Mouse (Mus musculus) thymus, adult 2 months (tissue): Measurements from ENCODE around the gene Atrnl1. TPM values are rescaled to one million over a fixed set of nuclear protein-coding genes. Genes with fewer than 3 reads are reported as not detected.
A peak's percentile ranks its signal among the peaks of the same experiment; 100 is the strongest.

ENCODE experiments used
- DNase-seq: peaks from one replicate; pipeline ENCODE4 v3.0.0; 2021
- H3K27ac ChIP-seq: fragments of 200-500 bp; 2 replicates; pipeline ENCODE4 v1.5.1; 2012; ENCODE audit warnings: low read length, control low read depth; ENCODE audit not compliant: control insufficient read depth, insufficient read depth
- H3K27me3 ChIP-seq: fragments of 200-500 bp; 2 replicates; pipeline ENCODE4 v1.6.1; 2012; ENCODE audit warnings: mild to moderate bottlenecking, low read length, moderate library complexity, mixed read lengths; ENCODE audit not compliant: control insufficient read depth, insufficient read depth
- H3K36me3 ChIP-seq: fragments of 200-500 bp; 2 replicates; pipeline ENCODE4 v1.6.1; 2012; ENCODE audit warnings: mild to moderate bottlenecking, low read length, moderate library complexity; ENCODE audit not compliant: control insufficient read depth, insufficient read depth
- H3K4me1 ChIP-seq: fragments of 200-500 bp; replicated peaks from 2 replicates; pipeline ENCODE4 v1.6.1; 2012; ENCODE audit warnings: low read length; ENCODE audit not compliant: control insufficient read depth, insufficient read depth
- H3K4me3 ChIP-seq: fragments of 200-500 bp; 2 replicates; pipeline ENCODE4 v1.5.1; 2012; ENCODE audit warnings: mild to moderate bottlenecking, low read length, control low read depth, moderate library complexity; ENCODE audit not compliant: control insufficient read depth, insufficient read depth
- CTCF ChIP-seq: fragments of 200-500 bp; IDR thresholded peaks from 2 replicates; pipeline ENCODE4 v1.5.1; 2012; ENCODE audit warnings: mild to moderate bottlenecking, control low read depth, low read length, moderate library complexity, borderline replicate concordance; ENCODE audit not compliant: control insufficient read depth, poor library complexity, insufficient read depth; ENCODE audit errors: extremely low read depth
- POLR2A ChIP-seq: fragments of 200-500 bp; IDR thresholded peaks from 2 replicates; pipeline ENCODE4 v1.6.1; 2012; ENCODE audit warnings: mild to moderate bottlenecking, low read length, control low read depth, moderate library complexity; ENCODE audit not compliant: control insufficient read depth, poor library complexity, insufficient read depth; ENCODE audit errors: extremely low read depth
- WGBS: fragments of 180-500 bp; shearing (Covaris S2); methylation state at CpG from one replicate; pipeline ENCODE4 v1.1.7; 2018; 5-methylcytosine and 5-hydroxymethylcytosine counted together
- polyA plus RNA-seq: library from polyadenylated mRNA; depleted of rRNA; stranded (reverse); fragments of >200 nt; gene quantifications from 2 replicates; pipeline ENCODE4 v1.2.3, GENCODE M21; 2012; rRNA removed

The Atrnl1 gene
- 8.2 and 8.4 TPM in 2 replicates for polyA plus RNA-seq

- Histone ChIP-seq H3K27me3 (no peaks in the 10 kb centered on the region), H3K4me3 (peak within 1 kb of the TSS; percentile 51), H3K27ac (peak within 1 kb of the TSS; percentile 13), H3K4me1 (peaks cover 5% of the 10 kb centered on the region), H3K36me3 (no peaks in the 10 kb centered on the region)
- 1% methylated on average over 92 of the region's 103 CpGs for WGBS
- TF ChIP-seq CTCF: 0 out of 2 replicates have a peak, but pooled peaks have one; percentile 30
- TF ChIP-seq POLR2A: peak; percentile 70
- peak; percentile 86 for DNase-seq
These were observed at the start of gene Atrnl1 for GRCm38 (mm10) chr19:57610476-57611261. Gene Atrnl1 (plus strand): TSS chr19:57611034.

DNA sequence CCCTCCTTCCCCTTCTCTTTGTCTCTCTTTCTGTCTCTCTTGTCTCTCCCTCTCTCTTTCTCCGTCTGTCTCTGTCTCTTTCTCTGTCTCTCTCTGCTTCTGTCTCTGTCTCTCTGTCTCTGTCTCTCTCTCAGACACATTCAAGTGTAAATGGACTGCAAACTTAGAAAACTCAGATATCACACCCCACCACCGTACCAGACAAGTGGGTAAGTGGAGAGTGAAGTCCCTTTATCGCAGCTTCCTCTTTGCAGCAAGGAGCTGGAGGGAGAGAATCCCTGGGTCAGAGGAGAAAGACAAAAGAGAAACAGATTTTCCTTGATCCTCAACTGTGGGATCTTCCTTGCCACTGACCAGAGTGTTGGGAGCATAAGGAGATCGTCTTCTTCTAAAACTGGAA lies 49.3 kb upstream of the Atrnl1 start:
- no peak for TF ChIP-seq CTCF
- TF ChIP-seq POLR2A: no peak
- no peak for DNase-seq
- Histone ChIP-seq H3K4me1 (no peaks in the 10 kb centered on the region), H3K4me3 (no peak overlapping the region), H3K36me3 (no peaks in the 10 kb centered on the region), H3K27ac (no peak overlapping the region), H3K27me3 (no peaks in the 10 kb centered on the region)
- WGBS: 72% methylated on average over 4 of the region's 4 CpGs

- no peak overlapping the region for H3K4me3 ChIP-seq
- H3K27ac ChIP-seq: no peak overlapping the region
- 82% methylated on average over 6 of the region's 6 CpGs for WGBS
- H3K27me3 ChIP-seq: no peaks in the 10 kb centered on the region
- TF ChIP-seq CTCF: no peak
- no peak for TF ChIP-seq POLR2A
- no peak for DNase-seq
- H3K4me1 ChIP-seq: no peaks in the 10 kb centered on the region
- no peaks in the 10 kb centered on the region for H3K36me3 ChIP-seq
These were observed 41.8 kb upstream of the Atrnl1 start for GRCm38 (mm10) chr19:57569040-57569439.

DNA sequence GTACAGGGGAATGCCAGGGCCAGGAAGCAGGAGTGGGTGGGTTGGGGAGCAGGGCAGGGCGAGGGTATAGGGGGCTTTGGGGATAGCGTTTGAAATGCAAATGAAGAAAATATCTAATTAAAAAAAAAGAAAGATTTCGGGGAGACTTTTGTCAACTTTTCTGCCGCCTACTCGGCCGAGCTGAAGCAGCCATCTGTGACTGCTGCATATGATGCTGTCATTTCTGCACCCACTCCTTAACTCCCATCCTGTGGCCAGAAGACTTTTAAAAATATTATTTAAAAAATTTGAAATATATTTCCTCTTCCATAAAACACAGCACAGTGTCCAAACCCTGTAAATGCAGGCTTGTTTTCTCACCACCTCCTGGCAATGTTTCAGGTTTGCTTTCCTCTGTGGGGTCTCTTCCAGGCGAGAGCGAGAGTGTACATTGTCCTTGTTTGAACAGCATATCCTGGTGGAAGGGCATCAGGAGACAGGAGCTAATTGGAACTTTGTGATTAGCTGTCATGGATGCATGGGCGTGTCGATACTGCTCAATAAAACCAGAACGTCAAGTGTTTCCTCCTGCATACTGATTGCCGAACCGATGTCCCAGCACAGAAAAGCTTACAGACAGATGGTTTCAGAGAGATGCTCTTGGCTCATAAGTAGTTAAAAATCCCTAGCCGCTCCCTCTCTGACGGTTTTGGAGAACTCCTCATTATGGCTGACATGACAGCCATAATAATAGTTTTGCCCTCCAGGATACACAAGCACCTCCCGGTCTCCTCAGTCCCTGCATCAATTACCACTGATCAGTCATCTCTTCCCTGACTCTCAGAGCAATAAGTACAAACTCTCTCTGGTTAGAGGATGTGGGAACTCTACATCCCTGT lies 38.2 kb upstream of the Atrnl1 start:
- DNase-seq: no peak
- Histone ChIP-seq H3K36me3 (no peaks in the 10 kb centered on the region), H3K4me1 (no peaks in the 10 kb centered on the region), H3K27me3 (no peaks in the 10 kb centered on the region), H3K4me3 (no peak overlapping the region), H3K27ac (no peak overlapping the region)
- 93% methylated on average over 16 of the region's 16 CpGs for WGBS
- TF ChIP-seq POLR2A (no peak), CTCF (no peak)

GRCm38 (mm10) chr19:57573470-57573869 lies 37.4 kb upstream of the Atrnl1 start:
- H3K4me1 ChIP-seq: no peaks in the 10 kb centered on the region
- no peak overlapping the region for H3K27ac ChIP-seq
- no peaks in the 10 kb centered on the region for H3K36me3 ChIP-seq
- TF ChIP-seq CTCF (no peak), POLR2A (no peak)
- DNase-seq: no peak
- H3K4me3 ChIP-seq: no peak overlapping the region
- no peaks in the 10 kb centered on the region for H3K27me3 ChIP-seq

GRCm38 (mm10) chr19:57575027-57575426 lies 35.8 kb upstream of the Atrnl1 start:
- Histone ChIP-seq H3K27ac (no peak overlapping the region), H3K36me3 (no peaks in the 10 kb centered on the region), H3K4me1 (no peaks in the 10 kb centered on the region), H3K4me3 (no peak overlapping the region), H3K27me3 (no peaks in the 10 kb centered on the region)
- no peak for DNase-seq
- WGBS: 94% methylated on average over 7 of the region's 7 CpGs
- TF ChIP-seq POLR2A (no peak), CTCF (no peak)
